Mouse (Mus musculus) gastrocnemius, postnatal 4 days (tissue): ENCODE measurements around the gene Map2. TPM values are rescaled to one million over a fixed set of nuclear protein-coding genes. Genes with fewer than 3 reads are reported as not detected.
A peak's percentile ranks its signal among the peaks of the same experiment; 100 is the strongest.

Experiments
- DNase-seq, 2 experiments: peaks; one replicate each; pipeline ENCODE4 v3.0.0; 2021 to 2022; ENCODE audit warnings: low spot score in 2 of 2, mixed read lengths in 2 of 2
- total RNA-seq, 2 experiments: library from RNA; stranded (reverse); gene quantifications; 2 replicates each; pipeline ENCODE4 v1.2.3; 2021

Map2 gene
- total RNA-seq, 2 experiments from 2014 or later: 14.5 to 16.8 TPM

DNA sequence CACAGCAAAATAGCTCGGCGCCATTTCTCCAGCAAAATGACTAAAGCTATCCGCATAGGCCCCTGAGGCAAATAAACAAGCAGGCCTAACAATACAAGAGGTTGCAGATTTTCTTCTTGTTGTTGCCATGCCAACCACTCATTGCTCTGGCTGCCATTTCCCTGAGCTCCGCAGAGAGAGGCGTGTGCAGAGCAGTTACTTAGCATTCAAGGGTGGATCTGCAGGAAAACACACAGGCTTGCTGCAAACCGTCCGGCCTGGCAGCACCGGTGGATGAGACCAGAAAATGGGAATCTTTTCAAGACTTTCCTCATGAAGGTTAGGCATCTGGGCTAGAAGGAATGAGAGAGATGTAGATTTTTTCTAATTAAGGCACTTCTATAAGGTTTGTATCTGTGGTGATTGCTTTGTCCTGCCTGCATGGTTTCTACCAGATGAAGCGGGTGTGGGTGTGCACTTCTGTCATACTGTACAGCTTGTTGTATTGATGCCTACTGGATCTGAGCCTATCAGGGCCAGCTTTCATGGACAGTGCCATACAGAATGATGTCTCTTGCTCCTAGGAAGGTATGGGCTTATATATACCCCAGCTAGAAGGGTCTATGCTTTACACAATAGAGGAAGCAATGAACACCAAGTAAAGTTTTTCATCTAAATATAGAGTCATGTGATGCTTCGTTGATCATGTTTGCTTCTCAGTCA, 211.8 kb downstream of the Map2 start:
- no peak for DNase-seq

DNA sequence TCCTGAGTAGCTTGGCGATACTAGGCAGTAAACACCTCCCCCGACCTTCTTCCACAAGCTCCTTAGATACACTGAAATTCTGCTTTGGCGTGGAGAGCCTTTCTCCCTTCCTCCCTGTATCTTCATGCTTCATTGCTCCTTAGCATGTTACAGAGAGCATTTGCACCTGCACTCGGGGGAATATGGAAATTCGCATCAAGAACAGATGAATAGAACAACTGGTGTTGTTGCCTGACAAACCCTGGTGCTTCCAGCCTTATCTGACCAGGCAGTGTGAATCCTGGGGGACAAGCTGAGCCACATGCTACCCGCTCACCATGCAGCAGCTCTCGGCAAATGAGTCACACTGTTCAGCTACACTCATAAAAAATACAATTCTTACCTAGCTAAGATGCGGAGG, 213.5 kb downstream of the Map2 start:
- DNase-seq: no peak

DNA sequence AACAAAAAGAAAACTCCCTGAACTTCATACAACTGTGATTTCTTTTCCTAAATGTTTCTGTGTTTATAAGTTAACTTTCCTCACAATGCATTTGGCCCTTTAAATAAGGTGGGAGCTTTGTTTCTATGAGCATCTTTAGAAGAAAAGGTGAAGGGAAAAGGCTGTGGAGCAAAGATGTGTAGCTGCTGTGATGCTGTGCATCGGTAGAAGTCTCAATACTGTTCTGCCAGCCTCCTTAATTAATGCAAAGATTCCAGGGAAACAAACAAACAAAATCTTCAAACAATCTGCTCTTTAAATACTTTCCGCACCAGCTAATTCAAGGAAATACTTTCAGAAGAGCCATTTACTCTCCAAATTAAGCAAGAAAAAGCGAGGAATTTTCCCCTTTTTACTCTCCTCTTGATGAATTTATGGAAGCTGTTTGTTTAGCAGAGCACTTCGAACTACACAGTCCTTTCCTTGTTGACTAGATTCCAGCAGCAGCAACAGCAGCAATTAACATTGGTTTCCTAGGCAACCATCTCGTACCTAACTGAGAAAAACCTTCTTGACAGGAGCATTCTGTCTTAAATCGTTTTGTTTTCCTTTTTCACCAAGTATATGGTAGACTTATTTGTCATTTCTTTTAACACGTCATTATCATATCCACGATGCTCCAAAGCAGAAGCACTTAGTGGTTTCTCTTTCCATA, 220.0 kb downstream of the Map2 start:
- DNase-seq: no peak

GRCm38 (mm10) chr1:66395826-66396225, 220.8 kb downstream of the Map2 start:
- DNase-seq: no peak

- no peak for DNase-seq
These were observed 226.8 kb downstream of the Map2 start for GRCm38 (mm10) chr1:66401902-66402301.

DNA sequence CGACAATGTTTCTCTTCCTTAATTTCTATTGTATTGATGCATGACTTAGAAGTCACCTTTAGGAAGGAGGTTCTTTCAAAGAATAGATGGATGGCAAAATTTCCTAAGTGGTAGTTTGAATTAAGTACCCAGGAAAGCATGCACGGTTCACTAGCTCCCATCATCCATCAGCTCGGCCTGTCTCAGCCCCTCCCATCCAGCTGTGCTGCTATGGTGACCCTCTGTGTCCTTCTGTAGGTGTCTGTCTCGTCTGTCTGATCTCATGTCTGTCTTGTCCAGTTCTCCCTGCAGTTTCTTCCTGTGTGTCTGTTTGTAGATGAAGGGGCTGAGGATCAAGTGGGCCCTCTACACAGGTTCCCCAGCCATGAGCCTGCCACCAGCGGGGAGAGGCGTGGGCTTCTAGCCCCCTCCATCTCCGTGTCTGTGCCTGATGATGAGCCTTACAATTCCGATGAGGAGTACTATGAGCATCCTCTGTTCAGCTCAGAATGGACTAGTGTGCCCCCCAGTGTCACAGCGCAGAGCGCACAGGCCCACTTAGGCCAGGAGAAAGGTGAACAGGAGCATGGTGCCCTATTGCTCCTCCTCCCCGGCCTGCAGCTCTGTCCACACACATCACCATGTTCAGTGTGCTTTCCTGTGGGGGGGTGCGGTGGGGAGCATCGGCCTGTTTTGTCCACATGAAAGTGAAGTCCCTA, 232.3 kb downstream of the Map2 start:
- DNase-seq: no peak

DNA sequence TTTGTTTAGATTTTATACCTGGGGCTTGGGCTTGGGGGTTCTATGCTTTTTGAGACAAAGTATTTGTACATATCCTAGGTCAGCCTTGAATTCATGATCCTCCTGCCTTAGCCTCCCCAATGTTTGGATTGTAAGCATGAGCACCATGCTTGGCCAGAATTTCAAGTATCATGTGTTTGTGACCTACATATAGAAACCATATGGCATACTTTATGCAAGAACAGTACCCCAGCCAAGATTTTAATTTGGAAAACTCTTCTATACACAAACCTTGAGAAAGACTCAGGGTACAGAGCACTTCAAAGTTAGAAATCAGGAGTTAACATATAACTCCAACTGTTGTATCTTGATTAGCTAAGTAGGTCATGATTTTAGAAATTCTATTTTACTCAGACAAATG, 243.3 kb downstream of the Map2 start:
- DNase-seq: no peak

DNA sequence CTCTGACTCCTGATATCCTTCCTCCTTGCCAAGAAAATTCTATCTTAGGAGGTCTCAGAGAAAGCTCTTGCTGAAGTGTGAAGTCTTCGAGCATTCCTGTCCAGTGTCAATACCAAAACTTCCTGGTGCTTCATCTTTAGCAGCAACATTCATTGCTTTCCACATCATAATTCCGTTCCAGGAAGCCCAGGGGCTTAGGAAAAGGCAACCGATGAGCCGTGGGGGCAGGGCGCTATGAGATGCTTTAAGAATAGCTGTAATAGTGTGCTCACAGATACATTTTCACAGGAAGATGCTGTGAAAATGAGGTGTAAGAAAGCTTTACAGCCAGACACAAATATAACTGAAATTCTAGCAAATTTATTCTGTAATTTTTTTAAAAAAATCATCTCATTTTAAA, 251.0 kb downstream of the Map2 start:
- DNase-seq: no peak

DNA sequence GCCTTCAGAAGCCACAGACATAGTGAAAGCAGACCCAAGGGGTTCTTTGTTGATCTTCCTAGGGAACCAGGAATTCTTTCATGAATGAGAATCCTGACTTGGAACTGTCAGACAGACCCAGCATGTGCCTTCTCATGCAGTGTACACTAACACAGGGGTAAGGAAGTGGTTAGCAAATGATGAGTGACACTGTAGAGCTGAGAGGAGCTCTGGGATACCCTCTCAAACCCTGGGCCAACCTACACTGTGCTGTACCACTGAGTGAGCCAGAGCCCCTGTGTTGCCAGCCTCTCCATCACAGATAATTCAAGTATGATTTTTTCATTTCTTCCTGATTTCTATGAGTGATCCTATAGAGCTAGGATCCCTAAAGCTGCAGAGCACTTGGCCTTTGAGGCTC, 255.9 kb downstream of the Map2 start:
- no peak for DNase-seq

DNA sequence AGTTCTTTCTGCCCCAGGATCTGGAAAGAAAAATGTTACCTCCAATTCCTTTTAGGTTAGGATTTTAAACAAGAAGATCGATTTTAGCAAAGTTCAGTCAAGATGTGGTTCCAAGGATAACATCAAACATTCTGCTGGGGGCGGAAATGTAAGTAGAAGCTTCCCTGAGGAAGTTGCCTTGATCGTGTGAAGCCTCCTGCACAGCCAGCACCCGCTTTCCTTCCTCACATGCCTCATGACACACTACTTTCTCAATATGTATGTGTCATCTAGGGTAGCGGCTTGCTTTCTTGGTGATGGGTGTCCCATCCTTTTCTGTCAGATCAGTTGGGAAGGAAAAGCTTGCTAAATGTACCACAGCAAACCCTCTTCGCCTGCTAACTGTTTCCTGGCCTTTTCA, 256.4 kb downstream of the Map2 start:
- no peak for DNase-seq

DNA sequence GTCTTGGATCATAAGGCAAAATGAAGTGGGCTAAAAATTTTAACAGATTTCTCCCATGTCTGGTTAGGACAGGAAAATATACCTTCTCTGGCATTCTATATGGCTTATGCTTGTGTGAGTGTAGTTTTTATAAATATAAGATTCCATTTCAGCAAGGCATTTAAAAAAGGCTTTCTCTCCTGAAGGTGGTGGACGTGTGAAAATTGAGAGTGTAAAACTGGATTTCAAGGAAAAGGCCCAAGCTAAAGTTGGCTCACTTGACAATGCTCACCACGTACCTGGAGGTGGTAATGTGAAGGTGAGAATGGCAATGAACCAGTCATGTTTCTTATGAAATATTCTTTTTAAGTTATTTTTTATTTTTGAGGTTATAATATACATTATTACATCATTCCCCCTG, 263.0 kb downstream of the Map2 start:
- DNase-seq: no peak

GRCm38 (mm10) chr1:66442922-66443321, 267.8 kb downstream of the Map2 start:
- DNase-seq: no peak

GRCm38 (mm10) chr1:66449471-66449870, 274.4 kb downstream of the Map2 start:
- DNase-seq: no peak

GRCm38 (mm10) chr1:66456580-66456979, 281.5 kb downstream of the Map2 start:
- DNase-seq: no peak

GRCm38 (mm10) chr1:66457747-66458146, 282.7 kb downstream of the Map2 start:
- DNase-seq: no peak

GRCm38 (mm10) chr1:66459394-66459793, 284.3 kb downstream of the Map2 start:
- no peak for DNase-seq

- DNase-seq: no peak
These were observed 285.8 kb downstream of the Map2 start for GRCm38 (mm10) chr1:66460850-66461249.

DNA sequence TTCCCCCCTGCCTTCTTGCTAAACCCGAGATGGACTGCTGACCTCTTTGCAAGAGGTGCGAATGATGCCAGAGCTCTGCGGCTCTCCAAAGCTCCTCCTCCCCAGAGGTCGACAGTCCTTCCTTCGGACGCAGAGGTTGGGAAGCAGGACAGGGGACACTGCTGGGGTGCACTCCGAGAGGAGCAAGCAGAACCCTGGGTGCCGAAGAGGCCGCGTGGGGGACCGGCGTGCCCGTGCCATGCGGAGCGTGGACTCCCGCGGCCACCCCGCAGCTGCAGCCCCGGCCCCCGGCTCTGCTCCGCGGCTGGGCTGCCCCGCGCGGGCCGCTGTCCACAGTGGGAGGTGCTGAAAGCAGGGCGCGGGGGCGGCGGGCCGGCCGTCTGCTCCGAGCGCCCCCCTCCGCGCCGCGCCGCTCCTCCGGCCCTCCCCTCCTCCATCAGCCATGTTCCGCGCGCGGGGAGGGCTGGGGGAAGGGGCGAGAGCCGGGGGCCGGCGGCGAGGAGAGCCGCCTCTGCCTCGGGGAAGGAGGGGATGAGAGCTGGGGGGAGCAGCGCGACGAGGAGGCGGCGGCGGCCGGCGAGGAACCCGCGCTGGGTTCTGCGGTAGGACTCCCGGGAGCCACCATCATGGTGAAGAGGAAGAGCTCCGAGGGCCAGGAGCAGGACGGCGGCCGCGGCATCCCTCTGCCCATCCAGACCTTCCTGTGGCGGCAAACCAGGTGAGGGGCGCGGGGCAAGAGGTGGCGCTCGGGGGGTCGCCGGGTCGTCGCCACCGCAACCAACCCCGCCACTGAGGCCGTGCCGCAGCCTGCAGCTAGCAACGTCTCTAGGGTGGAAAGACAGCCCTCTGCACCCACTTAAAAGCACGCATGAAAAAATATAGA, 293.0 kb downstream of the Map2 start, which contains the start of gene Unc80:
Unc80 (plus strand) TSS at position 547 of the 883 bp plus-strand sequence.
- peak; percentile 58 to 66 for DNase-seq

- no peak for DNase-seq
These were observed 293.6 kb downstream of the Map2 start for GRCm38 (mm10) chr1:66468704-66469020.

- no peak for DNase-seq
These were observed 307.7 kb downstream of the Map2 start for GRCm38 (mm10) chr1:66482751-66483150.
